Mouse (Mus musculus) G1E (cell line): ENCODE measurements around the gene Gpkow. TPM values are rescaled to one million over a fixed set of nuclear protein-coding genes. Genes with fewer than 3 reads are reported as not detected.

ENCODE experiments used
- ATAC-seq: 2 replicates; pipeline ENCODE4 v1.8.0; 2016; ENCODE audit warnings: mild to moderate bottlenecking; ENCODE audit not compliant: insufficient number of reproducible peaks, poor library complexity, low FRiP score, severe bottlenecking; ENCODE audit errors: extremely low read depth
- DNase-seq: peaks from one replicate; pipeline ENCODE4 v3.0.0; 2012; ENCODE audit warnings: low spot score
- H3K27me3 ChIP-seq: 2 replicates; pipeline ENCODE4 v1.6.1; 2012; ENCODE audit warnings: mild to moderate bottlenecking, low read length, inconsistent platforms; ENCODE audit not compliant: insufficient read depth
- H3K36me3 ChIP-seq: replicated peaks from 2 replicates; pipeline ENCODE3; 2012; ENCODE audit warnings: mild to moderate bottlenecking, inconsistent platforms
- H3K4me1 ChIP-seq: 2 replicates; pipeline ENCODE4 v1.6.1; 2012; ENCODE audit warnings: low read depth, low read length, inconsistent platforms, mixed read lengths; ENCODE audit not compliant: insufficient read depth
- H3K4me3 ChIP-seq: 2 replicates; pipeline ENCODE4 v1.5.1; 2012; ENCODE audit warnings: low read depth, mild to moderate bottlenecking, inconsistent platforms, low read length, moderate library complexity, mixed read lengths
- H3K9me3 ChIP-seq: replicated peaks from 2 replicates; pipeline ENCODE4 v1.6.1; 2012; ENCODE audit warnings: inconsistent platforms
- CTCF ChIP-seq: IDR thresholded peaks from 2 replicates; pipeline ENCODE4 v1.5.1; 2012; ENCODE audit warnings: low read depth, low read length, inconsistent platforms, mixed read lengths
- GATA1 ChIP-seq: IDR thresholded peaks from 2 replicates; pipeline ENCODE4 v1.6.1; 2012; ENCODE audit warnings: borderline replicate concordance, low read length, inconsistent platforms, mixed read lengths
- GATA2 ChIP-seq: IDR thresholded peaks from 2 replicates; pipeline ENCODE4 v1.6.1; 2012; ENCODE audit warnings: low read depth, low read length, inconsistent platforms, borderline replicate concordance
- POLR2AphosphoS5 ChIP-seq: IDR thresholded peaks from 2 replicates; pipeline ENCODE4 v1.6.1; 2012; ENCODE audit warnings: low read depth, low read length, inconsistent platforms; ENCODE audit not compliant: insufficient replicate concordance
- TAL1 ChIP-seq: conservative IDR thresholded peaks from 2 replicates; pipeline ENCODE4 v1.6.1; 2012; ENCODE audit warnings: low read depth, low read length, inconsistent platforms, mixed read lengths
- polyA plus RNA-seq: library from polyadenylated mRNA; stranded (reverse); fragments of >175 nt; gene quantifications from 2 replicates; pipeline ENCODE4 v1.2.3, GENCODE M21; 2012
- total RNA-seq, 2 experiments: library from RNA; stranded (forward) in 1 of 2; stranded (reverse) in 1 of 2; fragments of 200-1000 nt in 1 of 2; fragments of >200 nt in 1 of 2; fragmentation: Nextera tagmentation in 1 of 2; gene quantifications; 2 replicates each; pipeline ENCODE4 v1.2.3; 2014 to 2017

The Gpkow gene
- total and polyA plus RNA-seq, 3 experiments, result 11.4 to 66.0 (median 25.5) TPM

DNA sequence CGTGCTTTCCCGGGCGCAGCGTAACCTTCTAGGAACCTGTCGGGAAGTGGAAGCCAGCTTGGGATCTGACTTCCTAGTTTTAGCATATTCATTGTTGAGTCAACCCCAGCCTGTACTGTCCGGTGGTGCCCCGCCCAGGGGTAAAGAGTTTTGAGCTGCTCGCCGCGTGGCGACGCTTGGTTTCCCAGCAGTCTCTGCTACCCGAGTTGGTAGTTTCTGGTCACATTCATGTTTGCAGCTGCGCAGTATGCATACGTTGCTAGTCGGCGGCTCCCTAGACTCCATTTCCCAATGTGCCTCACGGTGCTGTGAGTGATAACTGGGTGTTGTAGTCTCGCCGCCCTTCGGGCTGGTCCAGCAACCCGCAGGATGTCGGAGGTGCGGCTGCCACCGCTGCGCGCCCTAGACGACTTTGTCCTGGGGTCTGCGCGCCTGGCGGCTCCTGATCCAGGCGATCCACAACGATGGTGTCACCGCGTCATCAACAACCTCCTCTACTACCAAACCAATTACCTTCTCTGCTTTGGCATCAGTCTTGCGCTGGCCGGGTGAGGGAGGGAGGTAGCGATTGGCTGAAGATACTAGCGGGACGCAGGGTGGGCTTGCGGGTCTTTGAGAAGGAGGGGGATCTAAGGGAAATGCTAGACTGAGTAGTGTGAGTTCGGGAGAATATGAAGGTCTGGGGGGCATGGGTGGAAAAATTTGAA is 31.4 kb downstream of the Gpkow start, which contains the start of gene Praf2:
Gene Praf2, plus strand, starts transcription at position 225 of the 707 bp plus-strand sequence.
- peak; percentile 94 for ATAC-seq
- Histone ChIP-seq H3K4me3 (peak within 1 kb of the TSS; percentile 72), H3K36me3 (peaks cover 44% of the 10 kb centered on the region), H3K4me1 (peaks cover 29% of the 10 kb centered on the region), H3K27me3 (no peaks in the 10 kb centered on the region), H3K9me3 (no peaks in the 10 kb centered on the region)
- TF ChIP-seq CTCF (no peak), GATA2 (no peak), GATA1 (no peak), POLR2AphosphoS5 (no peak), TAL1 (no peak)
- DNase-seq, result peak; percentile 63

DNA sequence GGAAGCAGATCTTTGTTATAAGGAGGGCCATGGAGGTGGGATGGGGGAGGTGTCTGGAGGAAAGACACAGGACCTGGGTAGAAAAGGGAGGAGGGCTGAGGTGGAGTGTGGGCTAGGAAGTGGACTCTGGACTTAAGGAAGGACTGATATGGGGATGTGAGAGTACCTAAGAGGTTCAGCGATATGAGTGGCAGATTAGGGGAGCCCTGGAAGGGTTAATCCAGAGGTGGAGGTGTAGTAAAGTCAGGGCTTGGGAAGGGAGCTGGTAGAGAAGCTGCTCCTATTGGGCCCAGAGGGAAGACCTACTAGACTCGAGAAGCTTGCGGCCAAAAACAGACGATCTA is 32.0 kb downstream of the Gpkow start:
- H3K9me3 ChIP-seq, result no peaks in the 10 kb centered on the region
- TF ChIP-seq POLR2AphosphoS5, result no peak
- TF ChIP-seq TAL1, result no peak
- TF ChIP-seq GATA1, result no peak
- no peak for TF ChIP-seq GATA2
- no peak for TF ChIP-seq CTCF
- H3K36me3 ChIP-seq, result peaks cover 38% of the 10 kb centered on the region
- DNase-seq (no peak), ATAC-seq (no peak)
- peak overlapping the region; percentile 72 for H3K4me3 ChIP-seq
- H3K4me1 ChIP-seq, result peaks cover 29% of the 10 kb centered on the region
- H3K27me3 ChIP-seq, result no peaks in the 10 kb centered on the region

DNA sequence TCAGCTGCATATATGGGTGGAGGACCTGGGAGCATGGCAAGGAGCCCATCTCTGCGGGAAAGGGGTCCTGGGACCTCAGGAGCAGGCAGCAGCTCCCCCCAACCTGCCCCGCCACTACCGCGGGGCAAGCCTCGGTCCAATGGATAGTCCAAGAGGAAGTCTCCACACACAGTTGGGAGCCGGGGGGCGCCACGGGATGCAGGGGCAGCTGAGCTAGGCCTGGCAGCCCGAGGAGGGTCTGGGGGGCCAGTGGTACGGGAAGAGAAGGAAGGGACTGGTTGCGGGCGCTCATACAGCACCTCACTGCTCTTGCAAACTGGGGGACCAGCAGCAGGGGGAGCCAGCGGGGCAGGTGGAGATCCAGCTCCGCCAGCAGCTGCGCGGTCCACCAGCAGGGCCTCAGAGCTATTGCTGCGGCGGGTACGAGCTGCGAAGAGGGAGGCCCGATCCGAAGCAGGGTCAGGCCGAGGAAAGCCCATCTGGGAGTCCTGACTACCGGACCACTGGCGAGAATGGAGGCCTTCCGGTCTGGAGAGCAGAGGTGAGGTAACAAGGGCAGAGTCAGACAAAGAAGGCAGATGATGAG is 36.7 kb downstream of the Gpkow start:
- H3K4me1 ChIP-seq, result peaks cover 20% of the 10 kb centered on the region
- H3K4me3 ChIP-seq, result peak overlapping the region; percentile 66
- H3K27me3 ChIP-seq, result no peaks in the 10 kb centered on the region
- ATAC-seq (peak; percentile 49), DNase-seq (peak; percentile 45)
- H3K9me3 ChIP-seq, result no peaks in the 10 kb centered on the region
- TF ChIP-seq CTCF (peak; percentile 23; the same call in 1 of the 2 replicates), TAL1 (no peak)
- peaks cover 33% of the 10 kb centered on the region for H3K36me3 ChIP-seq

DNA sequence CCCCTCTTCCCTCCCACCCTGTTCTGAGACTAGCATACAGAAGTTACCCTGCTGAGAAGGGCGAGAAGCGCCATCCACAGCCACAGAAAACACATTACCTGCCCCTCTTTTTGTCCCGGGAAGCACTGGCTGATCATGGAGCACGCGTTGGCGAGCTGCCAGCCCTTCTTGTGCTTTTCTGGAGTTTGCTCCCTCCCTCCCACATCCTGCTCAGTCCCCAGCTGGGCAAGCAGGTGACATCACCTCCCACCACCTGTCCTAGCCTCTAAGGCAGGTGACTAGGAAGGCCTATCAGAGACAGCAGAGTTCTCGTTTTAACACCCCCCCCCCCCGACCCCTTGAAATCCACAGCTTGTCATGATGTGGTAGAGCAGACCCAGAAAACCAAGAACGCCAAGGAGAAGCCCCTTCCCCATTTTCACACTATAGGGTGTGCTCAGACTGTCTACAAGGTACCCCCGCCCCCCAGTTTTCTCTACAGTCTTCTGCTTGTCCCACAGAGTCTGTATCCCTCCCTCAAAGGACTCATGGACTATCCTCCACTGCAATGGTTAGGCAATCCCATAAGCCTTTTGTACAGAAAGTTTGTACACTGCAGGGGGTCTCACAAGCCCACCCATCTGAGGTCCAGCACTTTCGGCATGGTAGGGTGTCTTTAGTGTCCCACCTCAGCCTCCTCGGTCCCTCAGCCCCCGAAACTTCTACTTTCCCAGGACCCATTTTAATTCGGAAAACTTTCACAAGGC is 42.6 kb downstream of the Gpkow start:
- no peak for ATAC-seq
- DNase-seq, result no peak
- H3K27me3 ChIP-seq, result no peaks in the 10 kb centered on the region
- no peaks in the 10 kb centered on the region for H3K9me3 ChIP-seq
- no peak overlapping the region for H3K4me3 ChIP-seq
- no peak for TF ChIP-seq TAL1
- no peak for TF ChIP-seq GATA2
- TF ChIP-seq GATA1, result no peak
- no peak for TF ChIP-seq POLR2AphosphoS5
- no peak for TF ChIP-seq CTCF
- peaks cover 33% of the 10 kb centered on the region for H3K36me3 ChIP-seq
- 0 out of 2 replicates have a peak, but pooled peaks cover 2% of the 10 kb centered on the region for H3K4me1 ChIP-seq

DNA sequence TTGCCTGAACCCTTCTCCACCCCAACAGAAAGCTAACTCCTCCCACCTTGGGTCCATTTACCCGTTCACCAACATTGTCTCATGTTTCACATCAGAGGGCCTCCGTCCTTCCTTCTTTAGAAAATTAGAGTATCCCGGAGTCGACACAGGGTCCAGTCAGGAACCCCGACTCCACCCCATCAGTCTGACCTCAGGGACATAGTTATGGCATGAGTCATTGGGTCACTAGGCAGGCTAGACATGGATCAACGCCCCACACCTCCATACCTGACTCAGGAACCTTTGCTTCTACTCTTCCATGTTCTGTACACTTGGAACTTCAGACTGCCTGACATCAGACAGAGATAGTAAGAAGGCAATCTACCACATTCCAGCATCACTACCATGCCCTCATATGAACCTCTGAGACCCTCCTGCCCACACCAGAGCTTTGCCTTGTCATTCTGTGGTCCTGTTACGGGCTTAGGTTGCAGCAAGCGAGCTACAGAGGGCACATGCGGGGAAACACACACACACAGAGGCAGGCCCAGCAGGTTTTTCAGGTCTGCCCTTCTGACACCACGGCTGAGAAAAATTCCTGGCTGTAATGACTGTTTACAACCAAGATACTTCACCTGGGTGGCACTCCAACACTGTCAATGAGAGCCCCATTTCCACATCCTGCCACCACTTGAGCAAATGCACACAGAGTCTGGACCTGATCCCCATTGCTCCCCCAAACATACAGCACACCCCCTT is 43.3 kb downstream of the Gpkow start:
- no peak for ATAC-seq
- DNase-seq, result no peak
- H3K9me3 ChIP-seq, result no peaks in the 10 kb centered on the region
- H3K27me3 ChIP-seq, result no peaks in the 10 kb centered on the region
- peaks cover 28% of the 10 kb centered on the region for H3K36me3 ChIP-seq
- no peak overlapping the region for H3K4me3 ChIP-seq
- H3K4me1 ChIP-seq, result no peaks in the 10 kb centered on the region
- no peak for TF ChIP-seq GATA1
- TF ChIP-seq GATA2, result no peak

DNA sequence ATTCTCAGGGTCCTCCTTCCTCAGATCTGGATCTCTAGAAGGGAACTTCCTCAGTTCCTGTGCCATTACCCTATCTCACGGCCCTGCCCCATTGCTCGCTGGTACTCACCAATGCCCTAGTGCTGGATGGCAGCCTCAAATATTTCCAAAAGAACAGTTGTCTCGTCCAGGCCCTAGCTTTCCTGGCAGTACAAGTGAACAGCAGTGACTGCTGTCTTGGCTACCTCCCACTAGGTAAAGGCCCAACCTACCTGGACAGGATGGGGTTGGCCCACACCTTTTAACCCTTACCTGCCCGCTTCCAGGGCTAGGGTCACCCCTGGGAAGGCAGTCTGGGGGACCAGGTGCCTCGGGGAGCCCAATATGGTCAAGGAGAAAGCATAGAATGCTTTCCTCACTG is 44.2 kb downstream of the Gpkow start:
- DNase-seq (no peak), ATAC-seq (no peak)
- Histone ChIP-seq H3K27me3 (no peaks in the 10 kb centered on the region), H3K9me3 (no peaks in the 10 kb centered on the region), H3K4me3 (no peak overlapping the region), H3K36me3 (peaks cover 21% of the 10 kb centered on the region), H3K4me1 (no peaks in the 10 kb centered on the region)
- TF ChIP-seq GATA2 (no peak), POLR2AphosphoS5 (no peak), CTCF (no peak), TAL1 (no peak), GATA1 (no peak)
